Mouse (Mus musculus) Patski (cell line): Measurements from ENCODE around the gene Ushbp1. TPM values are rescaled to one million over a fixed set of nuclear protein-coding genes. Genes with fewer than 3 reads are reported as not detected.
"Not testable (repeated sequence)": the region's sequence is repeated elsewhere in the genome, so short reads cannot be mapped to it uniquely, and the experiment has no call there.

ENCODE experiments used
- ATAC-seq: fragments of 100-300 bp; one replicate; pipeline ENCODE4 v1.8.0; 2021
- CTCF ChIA-PET: fragments of 350-600 bp; sonication (Branson Sonifier 250); formaldehyde crosslinking; loops from one replicate; lab custom pipeline; 2022; ENCODE audit warnings: inconsistent platforms; lab: Charles Lee
- POLR2A ChIA-PET: fragments of 350-600 bp; sonication (Branson Sonifier 250); formaldehyde crosslinking; loops from one replicate; lab custom pipeline; 2022; ENCODE audit warnings: antibody characterized with exemption, inconsistent platforms; lab: Charles Lee
- DNase-seq: peaks from one replicate; pipeline ENCODE4 v3.0.0-alpha.2; 2011; ENCODE audit warnings: low read depth, low spot score
- H3K27me3 ChIP-seq: fragments of 371-371 bp; one replicate; pipeline ENCODE4 v1.5.1; 2021
- CTCF ChIP-seq: fragments of 100-300 bp; IDR thresholded peaks from one replicate; pipeline ENCODE4 v1.5.1; 2021
- in situ Hi-C: fragments of 300-500 bp; cut with MboI; formaldehyde crosslinking; loops from 3 replicates; pipeline ENCODE4 v1.11.1; 2018; ENCODE audit warnings: low pct_unique_long_range_greater_than_20kb, mixed read lengths
- polyA plus RNA-seq: library from polyadenylated mRNA; unstranded; gene quantifications from one replicate; pipeline ENCODE4 v1.2.3, GENCODE M21; 2021

Ushbp1 gene
- polyA plus RNA-seq, result 0.36 TPM

- in situ Hi-C loops, result no loop called here
- no peaks in the 10 kb centered on the region for H3K27me3 ChIP-seq
- POLR2A ChIA-PET, result interaction anchor here (1.0 kb wide), 1 partner anchor 10 kb away, joined by 3 read pairs; no protein-coding TSS in a partner anchor
- no peak for DNase-seq
- TF ChIP-seq CTCF, result no peak
- CTCF ChIA-PET, result interaction anchor here (1.2 to 1.6 kb wide), 2 partner anchors 11 to 12 kb away, joined by 4 read pairs; no protein-coding TSS in a partner anchor
- ATAC-seq, result no peak
Measured at GRCm38 (mm10) chr8:71395629-71396028, at the start of gene Ushbp1. Gene Ushbp1 (minus strand): TSS chr8:71395802.

DNA sequence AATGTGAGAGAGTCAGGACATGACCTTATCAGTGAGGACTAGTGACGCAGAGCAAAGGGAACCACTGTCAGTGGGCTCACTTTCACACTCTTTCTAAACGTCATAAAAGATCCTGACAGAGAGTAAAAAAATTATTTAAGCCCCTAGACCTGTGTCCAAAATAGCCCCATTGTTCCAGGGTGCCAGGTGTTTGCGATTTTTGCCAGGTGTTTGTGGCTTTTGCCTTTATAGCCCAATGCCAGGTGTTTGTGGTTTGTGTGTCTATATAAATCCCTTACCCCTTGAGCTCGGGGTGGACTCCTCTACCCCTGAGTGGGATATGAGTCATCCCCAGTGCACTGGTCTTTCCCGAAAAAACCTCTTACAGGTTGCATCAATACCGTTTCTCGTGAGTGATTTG, 49.5 kb upstream of the Ushbp1 start:
- TF ChIP-seq CTCF, result no peak
- ATAC-seq (no peak), DNase-seq (no peak)
- ChIA-PET CTCF (interaction anchor here (1.3 to 4.1 kb wide), 2 partner anchors 74 to 85 kb away, joined by 5 to 29 read pairs; no protein-coding TSS in a partner anchor), POLR2A (no interaction called here)
- in situ Hi-C loops, result no loop called here
- H3K27me3 ChIP-seq, result no peaks in the 10 kb centered on the region

GRCm38 (mm10) chr8:71441404-71441803, 45.8 kb upstream of the Ushbp1 start:
- in situ Hi-C loops, result loop anchor here (5.0 kb wide), 1 partner anchor 81 kb away; no protein-coding TSS in a partner anchor
- TF ChIP-seq CTCF, result no peak
- H3K27me3 ChIP-seq, result peaks cover 9% of the 10 kb centered on the region
- ATAC-seq (no peak), DNase-seq (peak; percentile 15)
- CTCF ChIA-PET, result interaction anchor here (0.7 to 4.1 kb wide), 8 partner anchors 16 to 89 kb away, joined by 3 to 29 read pairs (median 6); partner anchors contain the start of genes Abhd8 and Mrpl34
- POLR2A ChIA-PET, result no interaction called here

DNA sequence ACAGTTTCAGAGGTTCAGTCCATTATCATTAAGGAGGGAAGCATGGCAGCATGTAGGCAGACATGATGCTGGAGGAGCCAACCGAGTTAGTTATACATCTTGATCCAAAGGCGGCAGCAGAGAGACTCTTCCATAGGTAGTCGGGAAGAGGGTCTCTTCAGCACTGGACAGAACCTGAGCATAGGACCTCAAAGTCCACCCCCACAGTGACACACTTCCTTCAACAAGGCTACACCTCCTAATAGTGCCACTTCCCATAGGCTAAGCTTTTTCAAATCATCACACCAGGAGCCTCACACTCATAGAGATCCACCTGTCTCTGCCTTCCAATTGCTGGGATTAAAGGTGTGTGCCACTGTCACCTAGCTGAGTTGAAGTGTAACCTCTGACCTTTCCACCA, 41.4 kb upstream of the Ushbp1 start:
- ChIA-PET CTCF (interaction anchor here (1.0 kb wide), 1 partner anchor 27 kb away, joined by 3 read pairs; no protein-coding TSS in a partner anchor), POLR2A (no interaction called here)
- in situ Hi-C loops, result no loop called here
- TF ChIP-seq CTCF, result no peak
- DNase-seq, result no peak
- ATAC-seq, result no peak
- peaks cover 13% of the 10 kb centered on the region for H3K27me3 ChIP-seq

DNA sequence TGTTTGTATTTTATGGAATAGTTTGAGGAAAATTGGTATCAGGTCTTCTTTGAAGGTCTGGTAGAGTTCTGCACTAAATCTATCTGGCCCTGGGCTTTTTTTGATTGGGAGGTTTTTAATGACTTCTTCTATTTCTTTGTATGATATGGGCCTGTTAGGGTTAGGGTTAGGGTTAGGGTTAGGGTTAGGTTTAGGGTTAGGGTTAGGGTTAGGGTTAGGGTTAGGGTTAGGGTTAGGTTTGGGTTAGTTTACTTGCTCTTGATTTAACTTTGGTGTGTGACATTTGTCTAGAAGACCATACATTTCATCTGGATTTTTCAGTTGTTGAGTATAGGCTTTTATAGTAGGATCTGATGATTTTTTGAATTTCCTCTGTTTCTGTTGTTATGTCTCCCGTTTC, 37.3 kb upstream of the Ushbp1 start:
- CTCF ChIA-PET, in situ Hi-C loops, ATAC-seq, POLR2A ChIA-PET, DNase-seq: not testable (repeated sequence)
- H3K27me3 ChIP-seq, result peaks cover 13% of the 10 kb centered on the region

DNA sequence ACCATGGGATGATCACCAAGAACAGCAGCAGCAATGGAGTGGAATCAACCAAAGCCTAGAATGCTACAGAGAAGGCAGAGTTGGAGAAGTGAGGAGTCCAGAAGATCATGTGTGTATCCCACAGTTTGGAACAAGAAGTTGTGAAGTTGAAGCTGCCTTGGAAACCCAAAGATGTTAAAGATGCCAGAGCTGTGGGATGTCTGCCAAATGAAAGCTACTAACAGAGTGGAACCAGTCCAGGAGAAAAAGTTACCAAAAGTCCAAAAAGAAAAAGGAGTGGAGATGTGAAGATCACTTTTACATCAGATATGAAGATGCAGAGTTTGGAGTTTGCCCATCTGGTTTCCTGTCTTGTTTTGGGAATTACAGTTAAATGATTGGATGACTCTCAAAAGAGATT, 26.5 kb upstream of the Ushbp1 start:
- ChIA-PET POLR2A (no interaction called here), CTCF (no interaction called here)
- in situ Hi-C loops, result no loop called here
- ATAC-seq (no peak), DNase-seq (no peak)
- no peak for TF ChIP-seq CTCF
- H3K27me3 ChIP-seq, result peaks cover 2% of the 10 kb centered on the region

DNA sequence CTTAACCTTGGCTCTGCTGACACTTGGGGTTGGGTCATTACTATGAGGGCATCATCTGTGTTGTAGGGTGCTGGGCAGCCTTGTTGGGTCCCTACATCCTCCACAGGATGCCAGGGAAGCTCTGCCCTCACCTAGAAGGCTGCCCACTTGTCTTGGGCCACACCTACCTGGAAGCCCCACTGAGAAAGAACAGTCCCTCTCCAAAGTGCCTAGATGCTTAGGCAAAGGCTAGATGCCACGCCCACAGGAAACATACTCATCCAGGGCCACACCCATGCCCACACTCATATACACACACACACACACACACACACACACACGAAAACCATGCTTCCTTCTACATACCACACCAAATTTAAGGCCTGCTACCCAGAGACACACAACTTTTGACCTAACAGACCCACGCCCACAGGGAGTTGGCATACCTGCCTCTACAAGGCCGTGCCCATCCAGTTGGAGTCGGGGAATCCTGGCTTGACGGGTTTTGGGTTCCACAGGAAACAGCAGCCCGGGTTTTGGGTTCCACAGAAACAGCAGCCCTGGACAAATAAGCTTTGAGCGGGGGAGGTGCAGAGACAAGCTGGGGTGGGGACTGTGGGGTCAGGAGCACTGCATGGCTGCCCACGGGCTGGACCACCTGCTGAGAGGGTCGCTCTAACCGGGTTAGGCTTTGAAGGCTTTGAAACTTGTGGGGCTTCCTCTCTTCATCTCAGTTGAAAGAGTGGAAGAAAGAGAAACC, 16.1 kb upstream of the Ushbp1 start:
- ChIA-PET POLR2A (interaction anchor here (0.6 kb wide), 1 partner anchor 97 kb away, joined by 4 read pairs; no protein-coding TSS in a partner anchor), CTCF (interaction anchor here (1.5 kb wide), 1 partner anchor 52 kb away, joined by 3 read pairs; no protein-coding TSS in a partner anchor)
- TF ChIP-seq CTCF, result no peak
- in situ Hi-C loops, result no loop called here
- no peaks in the 10 kb centered on the region for H3K27me3 ChIP-seq
- ATAC-seq (no peak), DNase-seq (no peak)

DNA sequence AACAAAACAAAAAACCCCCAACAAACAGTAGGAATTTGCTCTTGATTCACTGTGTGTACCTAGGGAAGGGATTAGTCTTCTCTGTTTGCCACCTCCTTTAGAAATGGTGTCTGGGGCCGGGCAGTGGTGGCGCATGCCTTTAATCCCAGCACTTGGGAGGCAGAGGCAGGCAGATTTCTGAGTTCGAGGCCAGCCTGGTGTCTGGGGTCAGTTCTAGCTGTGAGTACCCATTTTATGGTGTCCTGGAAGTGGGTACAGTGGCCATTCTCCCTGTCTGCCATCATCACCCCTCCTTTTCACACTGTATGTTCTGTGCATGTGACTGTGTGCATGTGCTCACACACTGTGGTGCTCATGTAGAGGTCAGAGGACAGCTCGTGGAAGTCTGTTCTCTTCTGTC, 12.6 kb upstream of the Ushbp1 start:
- ChIA-PET CTCF (no interaction called here), POLR2A (no interaction called here)
- TF ChIP-seq CTCF, result no peak
- DNase-seq (no peak), ATAC-seq (no peak)
- no peaks in the 10 kb centered on the region for H3K27me3 ChIP-seq
- in situ Hi-C loops, result loop anchor here (5.0 kb wide), 1 partner anchor 36 kb away; the partner anchor contains the start of gene Ocel1

- no peak for TF ChIP-seq CTCF
- in situ Hi-C loops, result loop anchor here (5.0 kb wide), 1 partner anchor 35 kb away; the partner anchor contains the start of gene Ocel1
- ChIA-PET POLR2A (no interaction called here), CTCF (interaction anchor here (0.9 to 1.1 kb wide), 4 partner anchors 11 to 34 kb away, joined by 3 to 4 read pairs (median 4); partner anchors contain the start of gene Babam1)
- ATAC-seq, result no peak
- H3K27me3 ChIP-seq, result no peaks in the 10 kb centered on the region
- DNase-seq, result no peak
Measured at GRCm38 (mm10) chr8:71407441-71407840, 11.8 kb upstream of the Ushbp1 start.

DNA sequence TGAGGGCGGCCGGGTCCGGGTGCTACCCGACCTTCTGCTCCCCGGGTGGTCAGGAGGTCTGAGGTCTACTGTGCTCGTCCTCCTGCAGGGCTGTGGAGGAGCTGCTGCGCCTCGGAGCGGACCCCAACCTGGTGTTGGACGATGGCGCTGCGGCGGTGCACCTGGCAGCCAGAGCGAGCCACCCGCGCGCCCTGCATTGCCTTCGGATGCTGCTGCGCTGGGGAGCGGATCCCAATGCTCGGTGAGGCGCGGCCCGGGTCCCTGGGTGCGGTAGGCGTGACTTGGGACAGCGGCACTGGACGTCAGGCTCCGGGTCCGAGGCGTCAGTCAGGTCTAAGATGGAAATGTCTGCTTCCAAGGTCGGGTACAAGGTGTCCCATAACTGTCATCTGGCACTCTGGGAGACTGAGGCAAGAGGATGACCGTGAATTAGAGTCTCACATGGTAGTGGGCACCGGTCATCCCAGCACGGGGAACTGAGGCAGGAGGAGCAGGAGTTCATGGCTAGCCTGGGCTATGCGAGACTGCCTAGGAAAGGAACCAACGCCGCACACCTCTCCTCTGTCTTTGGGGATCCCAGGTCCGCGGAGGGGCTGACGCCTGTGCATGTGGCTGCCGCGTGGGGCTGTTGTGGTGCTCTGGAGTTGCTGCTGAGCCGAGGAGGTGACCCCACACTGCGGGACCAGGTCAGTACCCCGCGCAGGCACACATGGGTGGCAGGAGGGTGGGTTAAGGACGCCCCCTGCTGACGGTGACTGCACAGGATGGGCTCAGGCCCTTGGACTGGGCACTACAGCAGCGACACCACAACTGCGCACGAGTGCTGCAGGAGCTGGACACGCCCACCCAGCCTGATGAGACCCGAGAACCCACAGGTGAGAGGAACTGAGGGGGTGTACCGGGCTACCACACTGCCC, 10.8 kb upstream of the Ushbp1 start:
- peak; percentile 56 for ATAC-seq
- in situ Hi-C loops, result loop anchor here (5.0 kb wide), 1 partner anchor 34 kb away; the partner anchor contains the start of gene Ocel1
- TF ChIP-seq CTCF, result no peak

More for the DNA sequence above, 10.8 kb upstream of the Ushbp1 start:
- ChIA-PET POLR2A (interaction anchor here (1.4 kb wide), 1 partner anchor 35 kb away, joined by 4 read pairs; no protein-coding TSS in a partner anchor), CTCF (interaction anchor here (0.9 to 1.2 kb wide), 6 partner anchors 10 to 33 kb away, joined by 3 to 7 read pairs (median 4); partner anchors contain the start of gene Babam1)
- H3K27me3 ChIP-seq, result no peaks in the 10 kb centered on the region
- no peak for DNase-seq
